9 mouse cellular contexts compared by ENCODE assay signal in the genomic region with DNA sequence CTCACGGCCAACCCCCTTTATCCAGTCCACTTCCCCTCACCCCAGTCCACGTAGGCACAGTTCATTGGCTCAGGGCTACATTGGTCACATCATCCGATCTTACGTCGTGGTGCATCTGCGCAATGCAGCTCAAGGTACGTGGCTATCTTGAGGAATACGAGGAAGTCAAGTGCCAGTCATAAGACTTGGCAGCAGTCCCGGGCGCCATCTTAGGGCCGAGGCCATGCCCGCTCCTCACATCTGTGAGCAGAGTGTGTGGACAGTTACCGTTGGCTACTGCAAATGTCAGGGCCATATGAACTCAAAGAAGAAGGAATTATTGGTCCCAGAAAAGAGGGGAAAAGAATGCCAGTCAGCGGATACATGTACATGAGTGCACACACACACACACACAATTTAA.
"Had no signal": no experiment of that assay in that cellular context is flagged by ENCODE, and none has a peak within 500 bp of the region (broad histone marks: within the 10 kb centered on the region; RNA-seq: fewer than 3 reads in every experiment).

No protein-coding gene starts in this region.

- DNase-seq: kidney, adult 2 months; kidney, postnatal 10 days; kidney, postnatal 36 days; liver, postnatal 0 days; lung, embryonic 14.5 days; lung, postnatal 36 days; retina, postnatal 1 day; thymus, adult 18-20 months; thymus, postnatal 36 days had no signal
